ENCODE assay signal across 8 mouse cellular contexts in the genomic region with DNA sequence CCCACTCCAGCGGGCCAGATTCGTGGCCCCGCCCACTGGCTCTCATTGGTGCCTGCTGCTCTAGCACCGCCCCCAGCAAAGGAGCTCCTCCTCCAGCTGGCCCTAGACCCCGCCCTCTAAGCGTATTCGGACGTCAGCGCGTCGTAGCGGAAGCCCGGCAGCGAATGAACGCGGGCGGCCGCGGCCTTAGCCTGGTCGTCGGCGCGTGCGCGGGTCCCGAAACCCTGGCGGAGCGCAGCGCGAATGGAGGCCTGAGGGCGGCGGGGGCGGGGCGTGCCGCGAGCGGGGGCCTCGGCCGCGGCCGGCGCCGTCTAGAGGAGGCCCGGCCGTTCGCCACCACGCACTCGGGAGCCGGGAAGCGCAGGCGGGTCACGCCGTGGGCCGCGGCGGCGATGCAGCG. TPM values are rescaled to one million over a fixed set of nuclear protein-coding genes. Genes with fewer than 3 reads are reported as not detected.
A peak's percentile ranks its signal among the peaks of the same experiment; 100 is the strongest.
DNase-seq lines count a peak whose midpoint lies in the region; ATAC-seq and TF ChIP-seq lines count a peak whose summit lies in the region.

A gene (plus strand): TSS at position 157 of the 400 bp plus-strand sequence.

- no peaks in the 10 kb centered on the region for H3K9me3 ChIP-seq in ES-Bruce4 (replicated peaks; ENCODE audit: control insufficient read depth, insufficient read depth, low read length, poor library complexity, severe bottlenecking)
- no peaks in the 10 kb centered on the region for H3K9me3 ChIP-seq in forebrain, embryonic 13.5 days (replicated peaks)
- no peaks in the 10 kb centered on the region for H3K9me3 ChIP-seq in liver, postnatal 0 days (ENCODE audit: low read length)
- H3K9me3 ChIP-seq in neural tube, embryonic 14.5 days (ENCODE audit: control insufficient read depth, low read length): no peaks in the 10 kb centered on the region

- H3K27me3 ChIP-seq in ES-Bruce4 (ENCODE audit: control insufficient read depth, insufficient read depth, low read length, poor library complexity, severe bottlenecking): no peaks in the 10 kb centered on the region
- H3K27me3 ChIP-seq in forebrain, embryonic 13.5 days: no peaks in the 10 kb centered on the region
- H3K27me3 ChIP-seq in liver, postnatal 0 days (ENCODE audit: insufficient read depth, low read length): no peaks in the 10 kb centered on the region
- no peaks in the 10 kb centered on the region for H3K27me3 ChIP-seq in neural tube, embryonic 14.5 days (ENCODE audit: control insufficient read depth, insufficient read depth, low read length)

- DNase-seq in heart, postnatal 10 days: peak; percentile 99
- peak; percentile 90 for DNase-seq in large intestine, adult 2 months (ENCODE audit: low read depth, low spot score)
- DNase-seq in liver, postnatal 0 days: peak; percentile 99
- peak; percentile 100 for DNase-seq in testis, postnatal 10 days (ENCODE audit: low spot score)

- WGBS in forebrain, embryonic 13.5 days: under 1% methylated on average over 50 of the region's 58 CpGs
- WGBS in large intestine, adult 2 months: under 1% methylated on average over 57 of the region's 58 CpGs
- WGBS in liver, postnatal 0 days (ENCODE audit: insufficient replicate concordance): under 1% methylated on average over 45 of the region's 58 CpGs
- under 1% methylated on average over 46 of the region's 58 CpGs for WGBS in neural tube, embryonic 14.5 days

- TF ChIP-seq EP300 in ES-Bruce4 (IDR thresholded peaks at IDR 0.05; ENCODE audit: insufficient read depth, low read depth, low read length): no peak
- no peak for TF ChIP-seq EP300 in liver, postnatal 0 days (IDR thresholded peaks at IDR 0.05; ENCODE audit: low read depth)

- peak within 1 kb of the TSS; percentile 97 for H3K4me3 ChIP-seq in ES-Bruce4 (ENCODE audit: low read depth, low read length)
- peak within 1 kb of the TSS; percentile 75 for H3K4me3 ChIP-seq in forebrain, embryonic 13.5 days
- H3K4me3 ChIP-seq in liver, postnatal 0 days (ENCODE audit: low read depth, low read length): peak within 1 kb of the TSS; percentile 84
- peak within 1 kb of the TSS; percentile 78 for H3K4me3 ChIP-seq in neural tube, embryonic 14.5 days (ENCODE audit: low read depth, low read length)

- H3K27ac ChIP-seq in ES-Bruce4 (ENCODE audit: insufficient read depth, low read length): peak within 1 kb of the TSS; percentile 28
- H3K27ac ChIP-seq in forebrain, embryonic 13.5 days: peak within 1 kb of the TSS; percentile 66
- H3K27ac ChIP-seq in liver, postnatal 0 days (ENCODE audit: low read depth): peak within 1 kb of the TSS; percentile 89
- peak within 1 kb of the TSS; percentile 74 for H3K27ac ChIP-seq in neural tube, embryonic 14.5 days (ENCODE audit: low read depth, low read length)

- peak; percentile 95 for ATAC-seq in cerebellum, adult (ENCODE audit: insufficient number of reproducible peaks, low FRiP score, low TSS enrichment)
- peak; percentile 99 for ATAC-seq in forebrain, embryonic 13.5 days
- peak; percentile 97 for ATAC-seq in liver, postnatal 0 days
- ATAC-seq in neural tube, embryonic 14.5 days (ENCODE audit: low read depth): peak; percentile 98

- intact Hi-C loops in heart, postnatal 10 days (cut with DNase I): loop anchor here (5.0 kb wide), 2 partner anchors 33 to 42 kb away; a partner anchor contains a TSS

- no peaks in the 10 kb centered on the region for H3K4me1 ChIP-seq in ES-Bruce4 (ENCODE audit: control insufficient read depth, insufficient read depth, low read length)
- H3K4me1 ChIP-seq in forebrain, embryonic 13.5 days: peaks cover 22% of the 10 kb centered on the region
- H3K4me1 ChIP-seq in liver, postnatal 0 days (ENCODE audit: insufficient read depth): peaks cover 22% of the 10 kb centered on the region
- H3K4me1 ChIP-seq in neural tube, embryonic 14.5 days (ENCODE audit: control insufficient read depth, insufficient read depth, low read length): peaks cover 20% of the 10 kb centered on the region

- TF ChIP-seq CTCF in ES-Bruce4 (IDR thresholded peaks at IDR 0.05; ENCODE audit: low read depth, low read length): no peak
- TF ChIP-seq CTCF in liver, postnatal 0 days (IDR thresholded peaks at IDR 0.05; ENCODE audit: low read depth): no peak

- H3K4me2 ChIP-seq in forebrain, embryonic 13.5 days: peak within 1 kb of the TSS; percentile 80
- peak within 1 kb of the TSS; percentile 72 for H3K4me2 ChIP-seq in liver, postnatal 0 days (ENCODE audit: low read depth, low read length)
- H3K4me2 ChIP-seq in neural tube, embryonic 14.5 days (ENCODE audit: low read depth, low read length): peak within 1 kb of the TSS; percentile 75

- no peak for TF ChIP-seq POLR2A in ES-Bruce4 (IDR thresholded peaks at IDR 0.05; ENCODE audit: insufficient read depth, low read length)

- H3K36me3 ChIP-seq in ES-Bruce4 (ENCODE audit: control insufficient read depth, insufficient read depth, low read length, poor library complexity, severe bottlenecking): no peaks in the 10 kb centered on the region; the same call in 1 of the 2 replicates
- H3K36me3 ChIP-seq in forebrain, embryonic 13.5 days (ENCODE audit: poor library complexity, severe bottlenecking): no peaks in the 10 kb centered on the region
- no peaks in the 10 kb centered on the region for H3K36me3 ChIP-seq in liver, postnatal 0 days (replicated peaks; ENCODE audit: insufficient read depth, low read length)
- no peaks in the 10 kb centered on the region for H3K36me3 ChIP-seq in neural tube, embryonic 14.5 days (ENCODE audit: control insufficient read depth, insufficient read depth, low read length)

- H3K9ac ChIP-seq in ES-Bruce4 (ENCODE audit: low read depth, poor library complexity, severe bottlenecking): peak within 1 kb of the TSS; percentile 97
- peak within 1 kb of the TSS; percentile 86 for H3K9ac ChIP-seq in forebrain, embryonic 13.5 days
- peak within 1 kb of the TSS; percentile 86 for H3K9ac ChIP-seq in liver, postnatal 0 days (replicated peaks)
- peak within 1 kb of the TSS; percentile 55 for H3K9ac ChIP-seq in neural tube, embryonic 14.5 days (replicated peaks; ENCODE audit: low read depth, low read length)

RNA-seq across cellular contexts. Expression of the gene that starts here (rescaled TPM):
- polyA plus RNA-seq in ES-Bruce4 (2011; ENCODE audit: insufficient read depth, insufficient read length, low read depth, missing spikeins): 40.8 and 49.5 TPM in 2 replicates
- polyA plus RNA-seq in forebrain, embryonic 13.5 days (2015; fragmentation: Nextera tagmentation; extraction: Ambion mirVana): 17.7 and 18.0 TPM in 2 replicates
- total RNA-seq in heart, postnatal 10 days (2021): 10 to 100 TPM; 21.1 to 23.2 TPM
- polyA plus RNA-seq in large intestine, adult 2 months (2012; rRNA removed): 3.5 and 3.8 TPM in 2 replicates
- polyA plus RNA-seq in liver, postnatal 0 days (2015; fragmentation: Nextera tagmentation; extraction: Ambion mirVana): 13.2 and 15.5 TPM in 2 replicates
- 11.2 and 15.9 TPM in 2 replicates for polyA plus RNA-seq in neural tube, embryonic 14.5 days (2014; fragmentation: Nextera tagmentation; extraction: Ambion mirVana)

Comparison
In these comparisons a context has a peak if more than half of its experiments do, and no peak if none do; other contexts are left out.
1. Peak in every context shown above with its lines: DNase-seq, ATAC-seq, H3K4me3 ChIP-seq and H3K27ac ChIP-seq.
2. H3K27ac ChIP-seq: peak in every context shown above with its lines; median percentile 89 in liver, postnatal 0 days; 74 in neural tube, embryonic 14.5 days; 66 in forebrain, embryonic 13.5 days; 28 in ES-Bruce4.